Mouse (Mus musculus) liver, adult 2 months (tissue): ENCODE data around the gene 4933428G20Rik.

Source experiments
- CTCF ChIP-seq: fragments of 200-500 bp; IDR thresholded peaks from 2 replicates; pipeline ENCODE4 v1.5.1; 2011; ENCODE audit warnings: low read depth, low read length, control low read depth
- POLR2A ChIP-seq: fragments of 200-500 bp; IDR thresholded peaks from 2 replicates; pipeline ENCODE4 v1.6.1; 2011; ENCODE audit warnings: low read length, control low read depth; ENCODE audit not compliant: insufficient read depth; ENCODE audit errors: extremely low read depth

GRCm38 (mm10) chr11:97528282-97528808, 28.2 kb upstream of the 4933428G20Rik start:
- TF ChIP-seq CTCF, result no peak
- TF ChIP-seq POLR2A, result no peak
